Mouse (Mus musculus): ENCODE data around the gene Psmc2. TPM values are rescaled to one million over a fixed set of nuclear protein-coding genes. Genes with fewer than 3 reads are reported as not detected.

Psmc2 gene
- polyA plus RNA-seq (2012; ENCODE audit: low replicate concordance): 3.1 and 9.3 TPM in 2 replicates

DNA sequence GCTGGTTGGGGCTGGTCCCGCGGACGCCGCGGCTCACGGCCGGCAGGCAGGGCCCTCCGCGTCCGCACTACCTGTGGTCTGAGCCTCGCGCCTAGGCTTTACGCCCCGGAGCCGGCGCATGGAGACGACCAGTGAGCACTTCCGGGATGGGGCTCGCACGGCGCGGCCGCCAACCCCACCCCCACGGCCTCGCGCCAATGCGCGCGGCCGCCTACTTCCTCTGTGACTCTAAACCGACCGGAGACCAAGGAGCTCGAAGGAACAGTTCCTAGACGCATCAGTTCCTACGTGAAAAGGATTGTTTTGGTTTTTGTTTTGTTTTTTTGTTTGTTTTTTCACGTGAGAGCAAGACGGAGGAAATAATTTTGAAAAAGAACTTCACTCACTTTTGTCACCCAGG lies at the start of gene Psmc2, which contains the start of gene Dnajc2:
Gene Psmc2 (plus strand): TSS at position 231 of the 400 bp plus-strand sequence.
Gene Dnajc2 (minus strand): TSS at position 199 of the 400 bp plus-strand sequence.

DNA sequence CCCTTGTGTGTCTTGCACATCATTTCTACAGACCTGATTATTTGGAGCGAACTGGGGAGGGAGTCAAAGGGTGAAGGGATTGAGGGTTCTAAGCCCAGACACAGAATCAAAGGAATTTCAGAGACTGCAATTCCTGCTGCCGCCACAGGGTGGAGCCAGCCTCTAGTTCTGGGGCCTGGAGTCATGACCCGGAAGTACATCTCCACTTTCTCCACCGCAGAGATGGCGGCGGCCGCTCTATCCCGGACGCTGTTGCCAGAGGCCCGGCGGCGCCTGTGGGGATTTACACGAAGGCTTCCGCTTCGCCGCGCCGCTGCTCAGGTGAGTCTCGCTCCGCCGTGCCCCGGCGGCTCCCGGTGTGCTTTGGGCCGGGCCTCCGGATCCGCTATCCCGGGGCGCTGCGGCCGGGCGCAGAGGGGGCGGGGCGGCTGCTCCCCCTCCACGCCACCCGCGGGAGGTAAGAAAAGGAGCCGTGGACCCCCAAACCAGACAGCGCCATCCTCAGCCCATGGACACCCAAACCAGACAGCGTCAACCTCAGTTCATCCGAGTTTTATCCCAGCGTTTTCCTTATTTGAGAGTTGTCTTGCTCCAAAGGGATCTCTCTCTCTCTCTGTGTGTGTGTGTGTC lies 48.0 kb upstream of the Psmc2 start, which contains the start of gene Pmpcb:
Gene Pmpcb (plus strand): TSS at position 186 of the 630 bp plus-strand sequence.

Other genes with a start within 250 kb of the Psmc2 start
- not detected in 2 replicates for gene Lrrc17, start 241.7 kb upstream of the Psmc2 start, polyA plus RNA-seq (2012; ENCODE audit: low replicate concordance)
- gene Fbxl13, start 139.6 kb upstream of the Psmc2 start, polyA plus RNA-seq (2012; ENCODE audit: low replicate concordance): not detected in 2 replicates
- 31.5 and 68.6 TPM in 2 replicates for gene Armc10, start 139.5 kb upstream of the Psmc2 start, polyA plus RNA-seq (2012; ENCODE audit: low replicate concordance)
- gene Napepld, start 83.9 kb upstream of the Psmc2 start, polyA plus RNA-seq (2012; ENCODE audit: low replicate concordance): 0.64 and 0.77 TPM in 2 replicates
- 16.0 and 21.1 TPM in 2 replicates for gene Pmpcb, start 48.1 kb upstream of the Psmc2 start, polyA plus RNA-seq (2012; ENCODE audit: low replicate concordance)
- gene Dnajc2, start within 50 bp of the Psmc2 start, polyA plus RNA-seq (2012; ENCODE audit: low replicate concordance): 30.6 and 58.4 TPM in 2 replicates
- gene Slc26a5, start 80.3 kb downstream of the Psmc2 start, polyA plus RNA-seq (2012; ENCODE audit: low replicate concordance): not detected in 2 replicates